Mouse (Mus musculus): ENCODE measurements around the gene Slc22a17.

DNA sequence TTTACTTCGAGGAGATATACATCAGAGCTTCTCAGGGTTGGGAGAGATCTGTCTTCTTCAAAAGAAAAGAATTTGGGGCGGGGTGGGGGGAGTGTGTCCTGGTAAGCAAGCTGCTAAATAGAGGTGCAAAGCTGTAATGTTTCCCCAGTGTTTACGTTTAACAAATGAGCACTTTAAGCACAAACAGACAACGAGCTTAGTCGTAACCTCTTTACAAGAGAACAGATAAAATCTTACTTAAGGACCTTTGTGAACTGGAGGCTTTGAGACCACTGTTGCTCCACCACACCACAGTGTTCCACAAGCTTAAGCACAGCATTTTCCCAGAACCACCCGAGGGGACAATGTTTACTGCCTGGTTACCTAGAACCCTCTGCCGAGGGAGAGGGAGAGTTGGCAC lies 14.4 kb upstream of the Slc22a17 start:
- no peak for TF ChIP-seq TAL1 (IDR thresholded peaks at IDR 0.05; ENCODE audit: low read length)
- TF ChIP-seq GATA1 (IDR thresholded peaks at IDR 0.05; ENCODE audit: low read length): no peak

All from erythroblast, embryonic 14.5 days (primary cell).